ENCODE assay signal across 13 mouse cellular contexts in the genomic region with DNA sequence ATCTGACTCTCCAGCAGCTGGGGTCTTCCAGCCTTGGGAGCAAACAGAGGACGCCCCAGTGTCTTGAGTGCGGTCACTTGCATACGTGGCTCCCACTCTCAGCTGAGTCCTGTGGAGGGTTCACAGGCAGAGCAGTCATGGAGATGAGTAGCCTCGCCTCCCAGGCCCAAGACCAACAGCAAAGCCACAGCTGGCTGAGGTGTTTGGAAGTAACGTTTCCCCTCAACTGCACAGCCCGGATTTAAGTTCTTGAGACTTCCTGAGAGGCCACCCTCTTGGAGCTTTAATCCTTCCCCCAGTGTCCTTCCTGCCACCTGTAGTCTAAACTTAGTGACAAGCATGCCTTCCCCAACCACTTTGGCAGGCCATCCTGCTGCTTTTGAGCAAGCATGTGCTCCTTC. TPM values are rescaled to one million over a fixed set of nuclear protein-coding genes. Genes with fewer than 3 reads are reported as not detected.
DNase-seq lines count a peak whose midpoint lies in the region; ATAC-seq lines count a peak whose summit lies in the region.
"Had no signal": no experiment of that assay in that cellular context is flagged by ENCODE, and none has a peak within 500 bp of the region (broad histone marks: within the 10 kb centered on the region; RNA-seq: fewer than 3 reads in every experiment).

No protein-coding gene starts in this region.

- H3K9ac ChIP-seq in heart, embryonic 14.5 days (ENCODE audit: low read length), result no peak overlapping the region
- no peak overlapping the region for H3K9ac ChIP-seq in heart, embryonic 12.5 days
- H3K9ac ChIP-seq: liver, embryonic 13.5 days; midbrain, embryonic 15.5 days had no signal

- peaks cover 7% of the 10 kb centered on the region; the same call in 1 of the 2 replicates for H3K9me3 ChIP-seq in heart, embryonic 14.5 days (ENCODE audit: control insufficient read depth, low read length)
- peaks cover 8% of the 10 kb centered on the region; the same call in 1 of the 2 replicates for H3K9me3 ChIP-seq in heart, embryonic 12.5 days (replicated peaks)
- H3K9me3 ChIP-seq in embryonic facial prominence, embryonic 10.5 days, result no peaks in the 10 kb centered on the region
- H3K9me3 ChIP-seq: liver, embryonic 13.5 days; midbrain, embryonic 15.5 days had no signal

- peaks cover 10 to 13% of the 10 kb centered on the region in 2 experiments; a peak in 2 of 4 replicates for H3K4me1 ChIP-seq in heart, embryonic 14.5 days (ENCODE audit: control insufficient read depth in 2 of 2, insufficient read depth in 2 of 2, low read length in 2 of 2)
- peaks cover 23% of the 10 kb centered on the region for H3K4me1 ChIP-seq in heart, embryonic 12.5 days (replicated peaks)
- H3K4me1 ChIP-seq in embryonic facial prominence, embryonic 10.5 days, result peaks cover 30% of the 10 kb centered on the region
- H3K4me1 ChIP-seq: liver, embryonic 13.5 days; midbrain, embryonic 15.5 days had no signal

- 62% methylated on average over 6 of the region's 6 CpGs for WGBS in heart, embryonic 14.5 days
- WGBS in heart, embryonic 12.5 days, result 58% methylated on average over 6 of the region's 6 CpGs
- 74% methylated on average over 6 of the region's 6 CpGs for WGBS in embryonic facial prominence, embryonic 10.5 days

- 0 out of 4 replicates have a peak overlapping the region, but pooled peaks of 1 of the 2 experiments have one; percentile 0 for H3K27ac ChIP-seq in heart, embryonic 14.5 days (replicated peaks in 1 of 2; ENCODE audit: control insufficient read depth in 1 of 2, insufficient read depth in 1 of 2, low read depth in 2 of 2, low read length in 2 of 2)
- H3K27ac ChIP-seq in heart, embryonic 12.5 days (ENCODE audit: poor library complexity, severe bottlenecking), result no peak overlapping the region
- H3K27ac ChIP-seq in embryonic facial prominence, embryonic 10.5 days (replicated peaks), result 0 out of 2 replicates have a peak overlapping the region, but pooled peaks have one; percentile 41
- H3K27ac ChIP-seq: liver, embryonic 13.5 days; midbrain, embryonic 15.5 days had no signal

- no peak overlapping the region for H3K4me3 ChIP-seq in heart, embryonic 14.5 days (ENCODE audit: control insufficient read depth in 1 of 2, insufficient read depth in 1 of 2, low read depth in 1 of 2, low read length in 2 of 2)
- H3K4me3 ChIP-seq in heart, embryonic 12.5 days, result no peak overlapping the region
- H3K4me3 ChIP-seq in embryonic facial prominence, embryonic 10.5 days, result no peak overlapping the region
- H3K4me3 ChIP-seq: liver, embryonic 13.5 days; midbrain, embryonic 15.5 days had no signal

- ATAC-seq in heart, embryonic 14.5 days (ENCODE audit: insufficient number of reproducible peaks, insufficient read depth, low FRiP score, low read depth), result peak; percentile 26; the same call in 1 of the 2 replicates
- no peak for ATAC-seq in heart, embryonic 12.5 days (ENCODE audit: insufficient number of reproducible peaks, low FRiP score)
- no peak for ATAC-seq in erythroid progenitor cell, adult 5-6 weeks (replicated peaks; ENCODE audit: low FRiP score, poor library complexity, severe bottlenecking)
- ATAC-seq: hindbrain, embryonic 16.5 days; midbrain, embryonic 15.5 days had no signal

- no peaks in the 10 kb centered on the region for H3K36me3 ChIP-seq in heart, embryonic 14.5 days (ENCODE audit: control insufficient read depth, insufficient read depth, low read length)
- H3K36me3 ChIP-seq in heart, embryonic 12.5 days, result no peaks in the 10 kb centered on the region
- no peaks in the 10 kb centered on the region for H3K36me3 ChIP-seq in embryonic facial prominence, embryonic 10.5 days (replicated peaks)
- H3K36me3 ChIP-seq: liver, embryonic 13.5 days; midbrain, embryonic 15.5 days had no signal

- no peak overlapping the region for H3K4me2 ChIP-seq in heart, embryonic 14.5 days (ENCODE audit: low read length)
- no peak overlapping the region for H3K4me2 ChIP-seq in heart, embryonic 12.5 days
- H3K4me2 ChIP-seq: liver, embryonic 13.5 days; midbrain, embryonic 15.5 days had no signal

- no peaks in the 10 kb centered on the region for H3K27me3 ChIP-seq in heart, embryonic 14.5 days (ENCODE audit: control insufficient read depth, insufficient read depth, low read length)
- no peaks in the 10 kb centered on the region for H3K27me3 ChIP-seq in heart, embryonic 12.5 days (replicated peaks)
- no peaks in the 10 kb centered on the region for H3K27me3 ChIP-seq in embryonic facial prominence, embryonic 10.5 days (replicated peaks; ENCODE audit: low read depth, poor library complexity, severe bottlenecking)
- H3K27me3 ChIP-seq: liver, embryonic 13.5 days; midbrain, embryonic 15.5 days had no signal

- peak; percentile 20 for DNase-seq in A20 (ENCODE audit: low read depth, low spot score)
- DNase-seq in embryonic facial prominence, embryonic 10.5 days (ENCODE audit: low spot score), result no peak
- peak; percentile 13 to 40 for DNase-seq in thymus, adult 18-20 months
- no peak for DNase-seq in right cerebral cortex, postnatal 36 days (ENCODE audit: low spot score in 2 of 2)
- DNase-seq: cerebellum, adult 18-20 months; kidney, adult 9 months; left cerebral cortex, postnatal 4 days; liver, embryonic 13.5 days had no signal

RNA-seq across cellular contexts. Expression of a gene that starts 24.6 kb away (rescaled TPM):
- 10.9 and 17.1 TPM in 2 replicates for polyA plus RNA-seq in heart, embryonic 14.5 days (2014; fragmentation: Nextera tagmentation; extraction: Ambion mirVana)
- 38.9 and 39.0 TPM in 2 replicates for polyA plus RNA-seq in heart, embryonic 12.5 days (2016; fragmentation: Nextera tagmentation; extraction: Ambion mirVana)
- polyA plus RNA-seq in embryonic facial prominence, embryonic 10.5 days (2016; fragmentation: Nextera tagmentation; extraction: Ambion mirVana), result 30.0 and 31.0 TPM in 2 replicates
- 2.1 TPM in 1 of 2 replicates, not detected in the other for total RNA-seq in erythroid progenitor cell, adult 5-6 weeks (2015; ENCODE audit: low replicate concordance)
- 0.64 and 0.76 TPM in 2 replicates for total RNA-seq in erythroid progenitor cell, adult 5-6 weeks (2017; ENCODE audit: low replicate concordance)

RNA-seq across cellular contexts. Expression of a gene that starts 56.9 kb away (rescaled TPM):
- 0.61 and 0.68 TPM in 2 replicates for polyA plus RNA-seq in heart, embryonic 14.5 days (2014; fragmentation: Nextera tagmentation; extraction: Ambion mirVana)
- 0.83 and 0.87 TPM in 2 replicates for polyA plus RNA-seq in heart, embryonic 12.5 days (2016; fragmentation: Nextera tagmentation; extraction: Ambion mirVana)
- 0.72 TPM in 2 replicates for polyA plus RNA-seq in embryonic facial prominence, embryonic 10.5 days (2016; fragmentation: Nextera tagmentation; extraction: Ambion mirVana)
- total RNA-seq in erythroid progenitor cell, adult 5-6 weeks (2015; ENCODE audit: low replicate concordance), result 1.3 TPM in 1 of 2 replicates, not detected in the other
- not detected in 2 replicates for total RNA-seq in erythroid progenitor cell, adult 5-6 weeks (2017; ENCODE audit: low replicate concordance)

Comparison
In these comparisons a context has a peak if more than half of its experiments do, and no peak if none do; other contexts are left out.
1. DNase-seq: peak in A20 (single experiment) and thymus, adult 18-20 months (2 of 2); none in embryonic facial prominence, embryonic 10.5 days (single experiment) and right cerebral cortex, postnatal 36 days (0 of 2).